Mouse (Mus musculus) cerebellum, postnatal 4 days (tissue): ENCODE measurements around the gene Erg.

Experiments
- DNase-seq, 2 experiments: peaks; one replicate each; pipeline ENCODE4 v3.0.0; 2022; ENCODE audit warnings: low spot score in 2 of 2, mixed read lengths in 1 of 2

The Erg gene

DNA sequence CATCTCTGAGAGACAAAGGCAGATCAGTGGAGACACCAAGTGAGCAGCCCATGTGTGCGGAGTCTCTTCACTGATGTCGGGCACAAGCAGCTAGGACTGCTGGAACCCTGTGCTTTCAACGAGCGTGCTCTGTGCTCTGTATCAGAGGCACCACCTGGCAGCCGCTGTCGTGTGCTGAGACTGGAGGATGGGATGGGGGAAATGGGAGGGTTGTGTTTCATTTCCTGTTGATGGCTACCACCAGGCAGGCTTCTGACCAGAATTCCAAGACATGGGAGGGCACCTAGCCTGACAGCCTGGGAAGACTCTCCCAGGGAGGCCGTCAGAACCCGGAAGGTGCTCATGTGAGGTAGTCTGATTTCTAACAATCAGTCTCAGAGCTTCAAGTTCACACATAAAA lies 234.1 kb downstream of the Erg start:
- DNase-seq = no peak

DNA sequence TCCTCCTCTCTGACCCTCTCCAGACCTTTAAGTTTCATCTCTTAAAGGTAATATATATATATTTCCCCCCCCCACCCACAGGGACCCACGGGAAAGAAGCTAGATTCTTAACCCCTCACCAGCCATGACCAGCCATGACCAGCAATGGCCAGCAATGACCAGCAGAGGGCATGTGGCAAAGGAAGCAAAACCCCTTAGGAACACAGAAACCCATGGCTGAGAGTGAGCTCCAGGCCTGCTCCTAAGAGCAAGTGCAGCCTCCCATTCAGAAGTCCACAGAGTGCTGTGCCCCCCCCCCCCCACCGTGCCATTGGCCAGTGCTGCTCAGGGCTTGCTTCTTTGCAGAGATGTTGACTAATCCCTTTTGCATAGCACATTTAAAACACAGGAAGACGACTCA lies 235.9 kb downstream of the Erg start:
- peak in 1 of 2 experiments; percentile 63 for DNase-seq

DNA sequence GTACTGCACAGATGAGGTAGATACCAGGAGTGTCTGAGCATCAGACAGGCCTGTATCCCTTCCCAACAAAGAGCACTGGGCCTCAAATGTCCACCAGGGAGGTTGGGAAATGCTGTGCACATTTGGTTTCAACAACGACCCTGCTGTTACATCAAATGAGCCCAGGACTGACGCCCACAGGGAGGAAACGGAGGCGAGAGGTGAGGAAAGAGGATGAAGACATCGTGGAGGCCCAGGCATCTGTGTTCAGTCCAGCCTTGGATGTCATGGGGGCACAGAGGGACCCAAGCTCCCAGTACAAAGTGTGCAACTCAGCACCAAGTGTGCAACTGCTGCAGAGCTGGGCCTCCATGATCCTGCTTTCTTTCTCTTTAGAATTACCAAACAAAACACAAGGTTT lies 236.6 kb downstream of the Erg start:
- DNase-seq = no peak

DNA sequence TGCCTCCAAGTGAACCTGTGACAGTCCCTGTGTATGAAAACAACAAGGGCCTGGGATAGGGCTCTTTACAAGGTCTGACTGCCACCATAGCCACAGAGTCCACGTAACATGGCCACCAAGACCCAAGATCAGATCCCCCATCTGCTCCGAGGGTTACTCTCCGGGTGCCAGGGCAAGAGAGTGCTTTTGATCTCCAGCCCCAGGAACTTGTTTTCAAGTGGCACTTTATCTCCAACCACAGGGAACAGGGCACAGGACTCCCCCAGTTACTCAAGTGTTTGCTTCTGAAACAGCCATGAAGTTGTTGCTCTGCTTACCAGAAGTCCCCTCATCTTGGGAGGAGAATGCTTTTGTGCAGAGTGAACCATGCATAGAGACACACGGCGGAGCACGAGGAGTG lies 237.0 kb downstream of the Erg start:
- DNase-seq = no peak

DNA sequence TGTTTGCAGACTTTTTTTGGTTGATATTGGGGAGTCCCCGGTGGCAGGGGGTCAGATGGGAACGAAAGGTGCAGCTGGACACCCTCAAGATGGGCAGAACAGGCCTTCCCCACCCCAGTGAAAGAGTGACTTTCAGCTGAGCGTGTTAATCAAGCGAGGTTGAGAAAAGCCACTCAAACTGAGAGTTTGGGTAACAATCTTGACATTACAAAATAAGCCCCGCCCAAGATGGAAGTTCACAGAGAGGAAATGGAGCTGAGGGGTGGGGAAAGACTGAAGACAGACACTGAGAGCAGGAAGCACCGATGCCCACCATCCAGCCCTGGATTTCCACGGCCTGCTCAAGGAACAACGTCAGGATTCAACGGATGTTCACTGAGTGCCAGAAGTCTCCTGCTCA lies 237.8 kb downstream of the Erg start:
- no peak for DNase-seq

DNA sequence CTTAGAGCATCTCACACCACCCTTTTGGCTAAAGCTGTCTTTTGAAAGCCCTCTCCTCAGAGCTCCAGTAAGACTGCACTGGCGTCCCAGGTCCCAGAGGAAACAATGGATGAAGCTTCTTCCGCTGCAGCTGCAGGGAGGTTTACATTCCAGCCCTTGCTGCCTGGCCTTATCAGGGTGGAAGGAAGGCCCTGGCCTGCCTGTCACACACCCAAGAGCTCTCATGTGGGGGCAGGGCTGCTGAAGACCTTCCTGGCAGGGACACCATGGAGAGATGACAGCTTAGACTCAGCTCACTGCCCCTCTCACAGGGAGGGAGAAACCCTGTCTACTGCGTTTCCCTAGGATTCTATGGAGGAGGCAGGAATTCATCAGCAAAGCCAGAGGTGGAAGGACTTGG lies 239.2 kb downstream of the Erg start:
- no peak for DNase-seq

DNA sequence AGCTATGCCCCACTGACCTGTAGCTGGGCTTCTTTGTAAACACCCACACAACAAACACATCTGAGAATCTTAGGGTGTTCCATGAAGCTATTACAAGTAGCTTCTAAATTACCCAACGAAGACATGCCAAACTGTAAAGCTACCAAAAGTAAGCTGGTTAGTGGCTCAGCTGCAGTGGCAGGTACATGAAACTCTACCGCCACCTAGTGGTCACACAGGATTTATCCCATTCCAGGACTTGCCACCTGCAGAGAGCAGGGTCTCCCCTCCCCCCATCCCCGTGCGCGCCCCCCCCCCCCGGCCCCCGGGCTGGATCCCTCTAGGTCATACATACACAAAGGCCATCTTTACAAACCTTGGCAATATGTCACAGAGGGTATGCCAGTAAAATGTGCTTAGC lies 240.5 kb downstream of the Erg start:
- DNase-seq = peak; percentile 41 to 77

DNA sequence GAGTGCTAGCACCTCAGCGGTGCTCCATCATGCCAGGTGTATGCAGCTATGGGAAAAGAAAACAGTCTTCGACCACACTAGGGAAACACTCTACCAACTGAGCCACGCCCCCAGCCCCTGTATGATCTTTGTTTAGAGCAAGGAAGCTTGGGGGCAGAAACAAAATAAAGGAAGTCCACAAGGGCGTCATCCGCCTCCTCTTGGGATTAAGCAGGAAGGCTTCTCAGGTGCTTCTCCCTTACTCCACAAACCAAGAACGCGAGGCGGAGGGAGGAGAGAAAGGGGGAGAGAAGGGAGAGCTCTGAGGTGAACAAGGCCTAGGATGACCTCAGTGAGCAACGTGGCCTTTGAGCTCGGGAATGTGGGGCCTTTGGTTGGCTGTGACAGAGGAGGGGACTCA lies 241.4 kb downstream of the Erg start:
- no peak for DNase-seq

DNA sequence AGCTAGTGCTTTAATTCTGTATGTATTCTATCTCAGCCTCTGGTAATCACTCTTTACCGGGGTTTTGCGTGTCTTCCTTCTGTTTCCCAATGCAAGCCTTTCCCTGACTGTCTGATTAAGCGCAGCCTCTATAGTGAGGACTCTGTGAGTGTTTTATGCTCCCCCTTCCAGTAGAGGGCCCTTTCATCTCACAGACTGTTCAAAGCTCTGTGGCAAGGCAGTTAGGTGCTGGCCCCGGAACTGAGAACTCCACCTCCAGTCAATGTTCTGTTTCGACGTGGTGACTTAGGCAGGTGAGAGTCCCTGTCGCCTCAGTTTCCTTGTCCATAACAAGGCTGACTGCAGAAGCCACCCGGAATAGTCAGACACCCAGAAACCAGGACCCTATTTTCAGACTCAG lies 244.4 kb downstream of the Erg start:
- DNase-seq = no peak

DNA sequence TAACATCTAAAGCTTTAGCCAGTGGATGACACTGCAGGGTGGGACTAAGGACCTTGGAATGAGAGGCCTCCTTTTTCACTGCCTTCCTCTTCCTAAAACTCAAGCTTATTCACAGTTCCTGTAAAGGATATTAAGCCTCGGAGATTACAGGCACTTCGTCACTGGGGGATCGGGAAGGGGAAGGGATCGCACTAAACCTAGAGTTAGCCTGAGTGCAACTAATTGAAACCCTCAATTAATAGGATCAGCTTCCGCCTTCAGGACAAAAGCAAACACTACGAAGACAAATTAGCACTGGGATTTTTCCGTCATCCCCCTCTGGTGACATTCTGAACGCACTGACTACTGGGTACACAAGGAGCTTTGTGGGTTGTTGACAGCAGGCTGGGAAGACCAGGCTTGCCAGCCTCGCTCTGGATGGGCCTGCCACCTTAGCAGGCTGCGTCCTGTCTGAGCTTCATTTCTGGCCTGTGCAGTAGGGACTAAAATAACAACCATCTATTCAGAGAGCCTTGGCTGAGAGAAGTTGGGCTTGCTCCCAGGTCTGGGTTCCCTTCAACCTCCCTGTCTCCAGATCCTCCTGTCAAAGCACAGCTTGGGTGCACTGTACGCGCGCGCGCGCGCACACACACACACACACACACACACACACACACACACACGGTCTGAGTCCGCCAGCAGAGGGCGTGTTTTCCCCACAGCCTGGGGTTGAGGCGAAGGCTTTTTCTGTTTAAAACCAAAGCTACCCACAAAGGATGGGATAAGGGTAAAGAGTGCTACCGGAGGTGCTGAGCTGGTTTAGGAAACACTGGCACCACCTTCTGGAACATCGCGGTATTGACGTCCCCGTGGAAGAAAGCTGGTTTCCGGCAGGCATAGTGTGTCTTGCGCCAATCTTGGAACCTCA lies 245.3 kb downstream of the Erg start:
- peak; percentile 81 to 90 for DNase-seq

DNA sequence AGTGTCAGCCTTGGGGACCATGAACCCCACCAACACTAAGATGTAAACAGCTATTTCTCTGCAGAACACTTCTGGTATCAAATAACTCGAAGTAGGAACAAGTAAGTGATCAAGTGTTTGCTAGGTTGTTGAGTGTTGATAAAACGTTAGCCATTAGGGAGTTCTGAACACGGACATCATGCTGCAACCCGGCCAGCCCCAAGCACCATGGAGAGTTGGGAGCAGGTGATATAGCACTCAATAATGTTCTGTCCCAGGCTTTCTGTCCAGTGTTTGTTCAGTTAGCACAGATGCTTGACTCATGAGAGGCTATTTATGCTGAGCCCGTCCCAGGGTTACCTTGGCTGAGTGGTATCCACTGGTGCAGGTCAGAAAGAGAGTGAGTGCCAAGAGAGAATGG lies 254.2 kb downstream of the Erg start:
- DNase-seq = no peak

DNA sequence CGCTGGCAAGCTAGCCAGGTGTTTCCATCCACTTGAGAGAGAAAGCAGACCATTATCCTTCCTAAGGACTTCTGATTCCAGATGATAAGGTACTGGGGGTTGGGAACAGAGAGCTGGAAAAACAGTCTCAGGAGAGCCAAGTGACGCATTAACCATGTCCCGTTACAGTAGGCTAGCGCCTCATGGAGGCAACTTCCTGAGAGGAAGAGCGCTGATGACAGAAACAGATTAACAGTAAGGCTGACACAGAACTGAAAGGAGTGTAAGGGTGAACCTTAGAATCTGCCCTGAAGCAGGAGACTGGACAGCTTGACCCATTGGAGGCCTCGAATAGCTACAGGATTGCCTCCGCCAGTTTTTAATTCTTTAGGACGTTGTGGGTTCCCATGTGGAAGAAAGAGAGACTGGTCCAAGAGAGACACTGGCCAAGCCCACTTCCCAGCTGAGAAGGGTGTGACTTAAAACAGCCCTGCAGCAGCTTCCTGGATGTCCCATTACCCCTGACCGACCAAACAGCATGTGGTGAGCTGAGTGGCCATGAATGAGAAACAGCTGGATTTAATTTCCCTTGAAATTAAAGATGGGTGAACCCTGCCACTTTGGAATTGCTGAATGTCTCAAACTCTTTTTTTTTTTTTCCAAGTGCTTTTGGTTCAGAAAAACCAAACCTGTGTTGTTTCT lies 264.3 kb downstream of the Erg start:
- no peak for DNase-seq
